Mouse (Mus musculus): ENCODE data around the gene Gpr68. TPM values are rescaled to one million over a fixed set of nuclear protein-coding genes. Genes with fewer than 3 reads are reported as not detected.

Gene Gpr68
- polyA plus RNA-seq, 1 experiment from 2014 or later, result 0.08 TPM

- ATAC-seq, result no peak
- in situ Hi-C loops (cut with MboI; ENCODE audit: low pct_unique_long_range_greater_than_20kb), result no loop called here
- no peaks in the 10 kb centered on the region for H3K27me3 ChIP-seq
- ChIA-PET POLR2A (no interaction called here), CTCF (no interaction called here)
- no peak for TF ChIP-seq CTCF (IDR thresholded peaks at IDR 0.05)
- no peak for DNase-seq (ENCODE audit: low read depth, low spot score)
These were observed 32.4 kb downstream of the Gpr68 start for GRCm38 (mm10) chr12:100875553-100875952.

GRCm38 (mm10) chr12:100873612-100874011 is 34.4 kb downstream of the Gpr68 start:
- ATAC-seq (no peak), DNase-seq (ENCODE audit: low read depth, low spot score) (no peak)
- TF ChIP-seq CTCF (IDR thresholded peaks at IDR 0.05), result no peak
- in situ Hi-C loops (cut with MboI; ENCODE audit: low pct_unique_long_range_greater_than_20kb), result no loop called here
- ChIA-PET POLR2A (no interaction called here), CTCF (no interaction called here)
- H3K27me3 ChIP-seq, result no peaks in the 10 kb centered on the region

GRCm38 (mm10) chr12:100871841-100872240 is 36.2 kb downstream of the Gpr68 start:
- CTCF ChIA-PET, result no interaction called here
- no peaks in the 10 kb centered on the region for H3K27me3 ChIP-seq
- in situ Hi-C loops (cut with MboI; ENCODE audit: low pct_unique_long_range_greater_than_20kb), result no loop called here
- ATAC-seq, result no peak
- DNase-seq (ENCODE audit: low read depth, low spot score), result no peak
- TF ChIP-seq CTCF (IDR thresholded peaks at IDR 0.05), result no peak
- POLR2A ChIA-PET, result no interaction called here

DNA sequence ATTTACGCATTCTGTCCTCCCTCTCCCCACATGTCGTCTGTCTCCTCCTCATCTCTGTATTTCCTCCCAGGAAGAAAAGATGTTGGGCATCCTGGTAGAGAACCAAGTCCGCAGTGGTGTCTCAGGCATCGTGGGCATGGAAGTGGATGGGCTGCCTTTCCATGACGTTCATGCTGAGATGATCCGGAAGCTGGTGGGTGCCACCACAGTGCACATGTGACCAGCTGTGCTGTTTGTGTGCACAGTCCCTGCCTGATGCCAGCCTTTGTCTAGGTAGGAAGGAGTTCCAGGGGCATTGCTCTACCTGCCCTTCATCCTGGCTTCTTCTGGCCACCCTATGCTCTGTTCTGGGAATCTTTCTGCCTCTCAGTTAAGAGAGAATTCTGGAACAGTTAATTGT is 36.8 kb downstream of the Gpr68 start:
- ATAC-seq (no peak), DNase-seq (ENCODE audit: low read depth, low spot score) (no peak)
- TF ChIP-seq CTCF (IDR thresholded peaks at IDR 0.05), result no peak
- H3K27me3 ChIP-seq, result no peaks in the 10 kb centered on the region
- ChIA-PET CTCF (no interaction called here), POLR2A (no interaction called here)
- in situ Hi-C loops (cut with MboI; ENCODE audit: low pct_unique_long_range_greater_than_20kb), result no loop called here

- in situ Hi-C loops (cut with MboI; ENCODE audit: low pct_unique_long_range_greater_than_20kb), result no loop called here
- ATAC-seq (no peak), DNase-seq (ENCODE audit: low read depth, low spot score) (no peak)
- CTCF ChIA-PET, result interaction anchor here (1.3 to 2.1 kb wide), 2 partner anchors 9 to 14 kb away, joined by 3 to 6 read pairs; no protein-coding TSS in a partner anchor
- no peak for TF ChIP-seq CTCF (IDR thresholded peaks at IDR 0.05)
- H3K27me3 ChIP-seq, result no peaks in the 10 kb centered on the region
- POLR2A ChIA-PET, result no interaction called here
These were observed 39.9 kb downstream of the Gpr68 start for GRCm38 (mm10) chr12:100868049-100868622.

DNA sequence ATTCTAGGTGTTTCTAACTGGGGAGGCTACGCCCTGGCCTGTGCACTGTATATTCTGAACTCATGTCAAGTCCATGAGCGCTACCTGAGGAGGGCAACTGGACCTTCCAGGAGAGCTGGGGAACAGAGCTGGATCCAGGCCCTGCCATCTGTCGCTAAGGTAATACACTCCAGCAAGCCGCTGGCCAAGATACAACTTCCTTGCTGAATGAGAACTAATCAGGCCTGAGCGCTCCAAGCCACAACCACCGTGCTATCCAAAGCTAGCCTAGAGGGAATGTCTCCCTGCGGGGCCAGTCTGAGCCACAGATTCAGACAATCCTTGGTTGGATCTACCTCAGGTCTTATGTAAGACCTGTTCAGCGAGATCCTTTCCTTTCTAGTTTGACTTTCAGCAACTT is 40.9 kb downstream of the Gpr68 start:
- ChIA-PET POLR2A (no interaction called here), CTCF (interaction anchor here (2.1 kb wide), 1 partner anchor 13 kb away, joined by 6 read pairs; no protein-coding TSS in a partner anchor)
- DNase-seq (ENCODE audit: low read depth, low spot score) (no peak), ATAC-seq (no peak)
- no peaks in the 10 kb centered on the region for H3K27me3 ChIP-seq
- in situ Hi-C loops (cut with MboI; ENCODE audit: low pct_unique_long_range_greater_than_20kb), result no loop called here
- TF ChIP-seq CTCF (IDR thresholded peaks at IDR 0.05), result no peak

- POLR2A ChIA-PET, result no interaction called here
- no peaks in the 10 kb centered on the region for H3K27me3 ChIP-seq
- ATAC-seq (no peak), DNase-seq (ENCODE audit: low read depth, low spot score) (no peak)
- in situ Hi-C loops (cut with MboI; ENCODE audit: low pct_unique_long_range_greater_than_20kb), result no loop called here
- CTCF ChIA-PET, result interaction anchor here (1.5 kb wide), 1 partner anchor 287 kb away, joined by 3 read pairs; no protein-coding TSS in a partner anchor
- TF ChIP-seq CTCF (IDR thresholded peaks at IDR 0.05), result no peak
These were observed 42.4 kb downstream of the Gpr68 start for GRCm38 (mm10) chr12:100865509-100866078.

- POLR2A ChIA-PET, result no interaction called here
- CTCF ChIA-PET, result interaction anchor here (1.5 kb wide), 1 partner anchor 287 kb away, joined by 3 read pairs; no protein-coding TSS in a partner anchor
These were observed 42.9 kb downstream of the Gpr68 start for GRCm38 (mm10) chr12:100865072-100865471.

DNA sequence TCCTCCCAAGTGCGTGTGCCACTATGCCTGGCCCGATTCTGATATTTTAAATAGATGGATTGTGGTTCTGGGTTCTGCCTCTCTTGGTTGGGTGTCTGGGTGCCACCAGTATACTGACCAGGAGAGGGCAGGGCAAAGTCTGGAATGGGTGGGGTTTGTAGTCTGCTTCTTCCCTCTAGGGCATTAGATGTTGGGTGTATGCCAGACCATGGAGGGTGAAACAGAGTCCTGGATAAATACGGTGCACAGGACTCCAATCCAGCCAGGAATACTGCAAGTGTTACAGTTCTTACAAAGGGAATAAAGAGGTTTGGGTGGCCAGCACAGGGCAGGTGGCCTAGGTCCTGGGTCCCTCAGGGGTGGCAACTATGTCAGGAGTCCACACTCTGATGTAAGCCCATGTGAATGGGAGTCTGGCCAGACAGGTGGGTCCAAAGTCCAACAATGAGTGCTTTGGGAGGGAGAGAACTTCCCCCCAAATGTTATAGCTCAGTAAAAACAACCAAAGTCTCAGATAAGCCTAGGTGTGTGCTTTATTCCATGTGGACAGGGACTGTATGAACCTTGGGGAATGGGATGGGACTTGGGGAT is 45.0 kb downstream of the Gpr68 start:
- H3K27me3 ChIP-seq, result no peaks in the 10 kb centered on the region
- in situ Hi-C loops (cut with MboI; ENCODE audit: low pct_unique_long_range_greater_than_20kb), result no loop called here
- ChIA-PET CTCF (no interaction called here), POLR2A (no interaction called here)
- no peak for TF ChIP-seq CTCF (IDR thresholded peaks at IDR 0.05)
- no peak for ATAC-seq
- DNase-seq (ENCODE audit: low read depth, low spot score), result no peak

More at GRCm38 (mm10) chr12:100865072-100865471, 42.9 kb downstream of the Gpr68 start:
- DNase-seq (ENCODE audit: low read depth, low spot score) (no peak), ATAC-seq (no peak)
- in situ Hi-C loops (cut with MboI; ENCODE audit: low pct_unique_long_range_greater_than_20kb), result no loop called here
- no peak for TF ChIP-seq CTCF (IDR thresholded peaks at IDR 0.05)
- H3K27me3 ChIP-seq, result no peaks in the 10 kb centered on the region

DNA sequence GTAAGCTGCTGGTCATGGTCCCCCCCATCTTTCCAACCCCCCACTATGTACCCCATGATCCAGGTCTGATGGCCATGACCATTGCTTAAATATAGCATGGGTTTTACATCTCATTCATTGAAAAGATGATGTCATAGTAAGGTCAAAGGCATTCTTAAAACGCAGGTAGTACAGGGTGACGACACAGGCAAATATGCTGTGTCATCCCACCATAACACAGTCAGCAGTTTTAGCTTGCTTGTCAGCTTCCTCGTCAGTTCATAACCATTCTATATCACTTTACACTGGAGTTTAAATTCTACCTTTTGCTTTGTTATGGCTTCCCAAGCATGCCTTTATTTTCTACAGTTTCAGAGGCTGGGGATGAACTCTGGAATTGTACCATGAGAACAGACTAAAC is 45.7 kb downstream of the Gpr68 start:
- no peak for DNase-seq (ENCODE audit: low read depth, low spot score)
- CTCF ChIA-PET, result interaction anchor here (0.7 kb wide), 1 partner anchor 14 kb away, joined by 3 read pairs; no protein-coding TSS in a partner anchor
- in situ Hi-C loops (cut with MboI; ENCODE audit: low pct_unique_long_range_greater_than_20kb), result no loop called here
- ATAC-seq, result no peak
- POLR2A ChIA-PET, result no interaction called here
- H3K27me3 ChIP-seq, result no peaks in the 10 kb centered on the region
- no peak for TF ChIP-seq CTCF (IDR thresholded peaks at IDR 0.05)

DNA sequence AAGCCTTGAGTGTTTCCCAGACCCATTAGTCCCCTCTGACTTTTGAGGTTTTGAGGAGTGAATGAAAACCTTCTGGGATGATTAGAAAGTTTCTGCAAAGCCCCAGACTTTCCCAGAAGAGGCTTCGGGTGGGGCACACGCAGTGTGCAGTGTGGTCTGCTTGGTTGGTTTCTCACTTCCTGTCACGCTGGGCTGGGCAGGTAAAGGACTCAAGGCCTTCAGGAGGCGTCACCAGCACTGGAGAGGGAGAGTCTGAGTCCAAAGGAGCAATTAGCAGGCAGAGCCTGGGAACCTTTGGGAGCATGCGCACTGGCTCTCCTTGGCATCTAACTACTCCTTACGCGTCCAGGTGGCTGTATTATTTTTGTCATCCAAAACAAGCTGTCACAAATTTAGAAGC is 50.2 kb downstream of the Gpr68 start:
- no peak for DNase-seq (ENCODE audit: low read depth, low spot score)
- CTCF ChIA-PET, result interaction anchor here (1.4 kb wide), 1 partner anchor 69 kb away, joined by 3 read pairs; no protein-coding TSS in a partner anchor
- ATAC-seq, result no peak
- H3K27me3 ChIP-seq, result no peaks in the 10 kb centered on the region
- POLR2A ChIA-PET, result no interaction called here
- in situ Hi-C loops (cut with MboI; ENCODE audit: low pct_unique_long_range_greater_than_20kb), result no loop called here
- TF ChIP-seq CTCF (IDR thresholded peaks at IDR 0.05), result no peak

Measured in Patski (cell line).